Mouse (Mus musculus): ENCODE data around the gene Rasa2.

Rasa2 gene

GRCm38 (mm10) chr9:96638508-96638907 is 7.1 kb upstream of the Rasa2 start:
- no peak for DNase-seq (ENCODE audit: low spot score)

DNA sequence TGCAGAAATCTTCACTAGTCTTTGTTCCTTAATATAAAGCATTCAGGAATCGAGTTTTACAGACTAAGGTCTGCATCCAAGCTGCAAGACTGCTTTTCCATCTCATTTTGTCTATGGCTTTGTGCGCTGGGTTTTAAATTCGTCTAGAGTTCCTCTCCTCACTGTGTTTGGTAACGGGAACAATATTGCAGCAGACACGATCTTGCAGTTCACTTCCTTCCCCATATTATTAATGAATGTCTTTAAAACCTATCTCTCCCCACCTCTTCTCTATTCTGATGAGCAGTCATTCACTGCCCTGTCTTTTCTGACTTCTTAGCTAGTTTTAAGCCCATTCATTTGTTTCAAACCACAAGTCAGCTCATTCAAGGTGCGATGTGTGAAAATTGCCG is 5.7 kb upstream of the Rasa2 start:
- DNase-seq (ENCODE audit: low spot score) = no peak

DNA sequence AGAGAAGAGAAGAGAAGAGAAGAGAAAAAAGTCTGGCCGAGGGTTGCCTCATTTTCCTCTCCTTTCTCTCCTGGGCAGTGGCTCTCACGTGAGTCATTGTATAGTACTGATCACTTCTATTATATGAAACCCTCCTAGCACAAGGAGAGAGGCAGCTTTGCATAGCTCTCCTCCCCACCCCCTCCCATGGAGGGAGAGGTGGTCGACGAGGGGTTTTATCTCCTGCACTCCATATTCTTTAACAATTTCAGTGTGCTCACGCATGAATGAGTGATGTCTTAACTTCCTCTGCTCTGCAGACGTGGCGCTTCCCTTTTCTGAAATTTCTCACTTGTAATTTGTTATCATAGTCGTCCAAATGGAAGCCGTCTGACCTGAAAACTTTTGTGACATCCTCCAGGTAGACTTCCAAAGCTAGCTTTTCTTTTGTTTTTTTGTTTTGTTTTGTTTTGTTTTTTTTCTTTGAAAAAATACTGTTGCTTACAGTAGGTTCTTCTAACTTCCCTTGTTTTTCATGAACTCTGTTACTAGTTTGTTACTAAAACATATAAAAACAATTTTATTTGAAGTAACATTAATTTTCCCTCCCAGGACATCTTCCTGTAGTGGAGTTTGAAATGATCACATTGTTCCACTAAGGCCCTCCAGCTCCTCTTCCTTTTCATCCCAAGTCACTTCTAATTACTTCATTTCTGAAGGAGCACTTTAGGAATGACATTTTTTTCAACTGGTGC is 5.2 kb upstream of the Rasa2 start:
- no peak for DNase-seq (ENCODE audit: low spot score)

DNA sequence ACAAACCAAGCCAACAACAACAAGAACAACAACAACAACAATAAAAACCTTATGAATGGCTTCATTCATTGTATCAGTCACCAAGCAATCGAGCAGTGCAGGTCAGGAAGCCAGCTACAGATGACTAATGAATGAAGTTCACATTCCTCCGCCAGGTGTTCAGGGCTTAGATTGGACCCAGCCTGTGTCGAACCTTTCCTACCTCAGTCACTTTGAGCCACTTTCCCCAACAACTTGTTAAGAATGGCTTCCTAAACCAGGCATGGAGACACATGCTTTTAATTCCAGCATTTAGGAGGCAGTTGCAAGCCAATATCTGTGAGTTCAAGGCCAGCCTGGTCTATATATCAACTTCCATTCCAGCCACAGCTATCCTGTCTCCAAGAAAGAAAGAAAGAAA is 4.5 kb upstream of the Rasa2 start:
- no peak for DNase-seq (ENCODE audit: low spot score)

- DNase-seq (ENCODE audit: low spot score) = no peak
These were observed 3.8 kb upstream of the Rasa2 start for GRCm38 (mm10) chr9:96635176-96635575.

- DNase-seq (ENCODE audit: low spot score) = no peak
These were observed 2.4 kb upstream of the Rasa2 start for GRCm38 (mm10) chr9:96633771-96634170.

- no peak for DNase-seq (ENCODE audit: low spot score)
These were observed 1.3 kb upstream of the Rasa2 start for GRCm38 (mm10) chr9:96632756-96633155.

DNA sequence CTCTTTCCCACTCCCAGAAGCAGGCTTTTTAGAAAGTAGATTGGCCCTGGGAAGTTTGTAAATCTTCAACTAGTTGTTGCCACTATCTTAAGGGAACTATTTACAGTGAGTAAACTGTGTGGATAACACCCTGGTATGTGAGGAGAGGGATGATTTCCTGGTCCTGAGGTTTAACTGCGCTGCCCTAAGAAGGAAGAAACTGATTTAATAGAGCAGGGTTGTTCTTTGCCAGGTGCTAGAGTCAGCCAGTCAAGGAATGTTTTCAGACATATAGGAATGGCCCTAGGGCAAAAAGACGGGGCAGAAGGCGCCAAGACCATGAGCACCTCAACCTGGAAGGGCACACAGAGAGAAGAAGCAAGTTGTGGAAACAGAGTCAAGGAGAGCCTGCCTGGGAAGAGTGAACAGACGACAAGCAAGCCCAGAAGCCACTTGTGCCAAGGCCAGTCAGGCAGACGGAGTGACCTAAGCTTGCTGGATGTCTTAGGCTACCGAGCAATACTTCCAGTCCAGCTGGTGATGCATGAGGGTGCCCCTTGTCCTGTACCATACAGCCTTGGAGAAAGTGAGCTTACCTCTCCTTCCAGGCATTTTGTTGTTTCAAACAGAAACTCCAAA is 765 bp upstream of the Rasa2 start:
- no peak for DNase-seq (ENCODE audit: low spot score)

GRCm38 (mm10) chr9:96630571-96631388 is 637 bp downstream of the Rasa2 start:
- peak; percentile 64 for DNase-seq (ENCODE audit: low spot score)

DNA sequence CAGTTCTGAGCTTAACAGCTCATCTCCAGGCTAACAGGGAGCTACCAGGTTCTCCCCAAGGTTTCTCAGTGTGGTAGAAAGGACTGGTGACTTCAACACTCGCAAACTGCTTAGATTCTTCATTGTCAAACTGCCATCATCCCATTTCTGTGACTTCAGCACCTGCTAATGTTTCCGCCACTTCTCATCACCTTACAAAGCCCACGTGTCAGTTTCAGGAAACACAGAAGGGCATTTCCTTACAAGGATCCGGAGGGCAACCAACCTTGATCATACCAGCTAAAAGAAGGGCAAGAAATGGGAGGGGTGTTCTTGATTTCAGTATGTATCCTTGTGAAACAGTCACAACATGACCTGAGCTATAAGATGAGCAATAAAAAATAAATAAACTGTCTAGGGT is 2.3 kb downstream of the Rasa2 start:
- DNase-seq (ENCODE audit: low spot score) = no peak

- DNase-seq (ENCODE audit: low spot score) = no peak
These were observed 3.8 kb downstream of the Rasa2 start for GRCm38 (mm10) chr9:96627557-96628085.

DNA sequence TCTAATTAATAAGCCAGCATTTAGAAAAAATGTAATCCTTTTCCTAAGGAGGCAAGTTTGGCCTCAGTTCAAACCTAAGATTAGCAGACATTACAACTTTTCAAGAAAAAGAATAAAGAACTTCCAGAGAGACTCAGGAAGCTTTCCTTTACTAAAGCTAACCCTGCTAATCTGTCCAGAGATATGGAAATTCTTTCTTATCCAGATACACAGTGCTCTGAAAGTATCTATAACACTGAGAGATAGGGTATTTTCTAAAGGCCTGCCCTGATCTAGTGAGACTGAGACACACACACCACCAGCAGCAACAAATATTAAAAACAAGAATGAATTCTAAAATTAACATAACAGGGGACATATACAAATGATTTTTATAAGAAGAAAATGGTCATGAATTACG is 4.4 kb downstream of the Rasa2 start:
- no peak for DNase-seq (ENCODE audit: low spot score)

GRCm38 (mm10) chr9:96618448-96619176 is 12.8 kb downstream of the Rasa2 start:
- DNase-seq (ENCODE audit: low spot score) = no peak

- DNase-seq (ENCODE audit: low spot score) = no peak
These were observed 19.1 kb downstream of the Rasa2 start for GRCm38 (mm10) chr9:96612297-96612696.

DNA sequence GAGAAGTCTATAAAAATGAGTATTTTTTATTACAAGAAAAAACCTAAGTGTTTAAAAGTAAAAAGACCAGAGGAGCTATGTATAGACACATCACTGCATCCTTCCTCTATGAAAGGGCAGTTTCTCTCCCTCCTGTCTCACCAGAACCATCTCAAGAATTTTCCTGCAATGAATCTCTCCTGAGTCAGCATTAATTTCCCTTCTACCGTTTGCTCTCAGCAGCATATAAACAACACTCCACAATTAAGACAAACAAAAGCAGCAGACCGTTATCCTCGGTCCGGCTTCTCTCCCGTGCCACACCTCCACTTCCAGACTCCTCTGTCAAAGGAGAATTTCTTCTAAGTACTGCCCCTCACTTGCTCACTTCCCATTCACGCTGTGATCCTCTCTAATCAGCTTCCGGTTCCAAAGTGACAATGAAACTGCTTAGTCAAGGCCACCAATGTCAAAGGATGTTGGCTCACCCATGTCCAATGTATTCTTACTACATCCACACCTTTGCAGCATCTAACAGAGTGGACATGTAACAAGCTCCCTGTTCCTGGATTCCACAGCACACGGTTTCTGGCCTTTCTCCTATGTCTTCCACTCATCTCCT is 19.6 kb downstream of the Rasa2 start:
- DNase-seq (ENCODE audit: low spot score) = no peak

GRCm38 (mm10) chr9:96610813-96611212 is 20.6 kb downstream of the Rasa2 start:
- no peak for DNase-seq (ENCODE audit: low spot score)

- no peak for DNase-seq (ENCODE audit: low spot score)
These were observed 28.0 kb downstream of the Rasa2 start for GRCm38 (mm10) chr9:96603416-96603815.

GRCm38 (mm10) chr9:96597899-96598298 is 33.5 kb downstream of the Rasa2 start:
- DNase-seq (ENCODE audit: low spot score) = no peak

- no peak for DNase-seq (ENCODE audit: low spot score)
These were observed 38.5 kb downstream of the Rasa2 start for GRCm38 (mm10) chr9:96592670-96593600.

- DNase-seq (ENCODE audit: low spot score) = no peak
These were observed 42.1 kb downstream of the Rasa2 start for GRCm38 (mm10) chr9:96589346-96589745.

- DNase-seq (ENCODE audit: low spot score) = no peak
These were observed 47.9 kb downstream of the Rasa2 start for GRCm38 (mm10) chr9:96583496-96583895.
